Mouse (Mus musculus) liver, adult 2 months (tissue): Measurements from ENCODE around the gene Tnfrsf25.

Experiments used
- CTCF ChIP-seq: fragments of 200-500 bp; IDR thresholded peaks from 2 replicates; pipeline ENCODE4 v1.5.1; 2011; ENCODE audit warnings: low read depth, low read length, control low read depth
- POLR2A ChIP-seq: fragments of 200-500 bp; IDR thresholded peaks from 2 replicates; pipeline ENCODE4 v1.6.1; 2011; ENCODE audit warnings: low read length, control low read depth; ENCODE audit not compliant: insufficient read depth; ENCODE audit errors: extremely low read depth

- no peak for TF ChIP-seq CTCF
- no peak for TF ChIP-seq POLR2A
Observed at GRCm38 (mm10) chr4:152115921-152116612, at the start of gene Tnfrsf25.
